Mouse (Mus musculus) midbrain, embryonic 10.5 days (tissue): ENCODE data around the gene Crlf1. TPM values are rescaled to one million over a fixed set of nuclear protein-coding genes. Genes with fewer than 3 reads are reported as not detected.

Source experiments
- polyA plus RNA-seq: library from polyadenylated mRNA; unstranded; fragments of >200 nt; fragmentation: Nextera tagmentation; extraction: Ambion mirVana; gene quantifications from 2 replicates; pipeline ENCODE4 v1.2.1, GENCODE M21; 2016

Crlf1 gene
- polyA plus RNA-seq, 1 experiment from 2014 or later: 2.3 TPM

Other genes with a start within 250 kb of the Crlf1 start
- gene Homer3, start 210.3 kb upstream of the Crlf1 start, polyA plus RNA-seq: 102 and 111 TPM in 2 replicates
- gene Ddx49, start 190.7 kb upstream of the Crlf1 start, polyA plus RNA-seq: 56.4 and 57.4 TPM in 2 replicates
- 308 and 311 TPM in 2 replicates for gene Cope, start 190.6 kb upstream of the Crlf1 start, polyA plus RNA-seq
- gene Cers1, start 177.4 kb upstream of the Crlf1 start, polyA plus RNA-seq: 4.6 and 5.3 TPM in 2 replicates
- gene Gdf1, start 163.3 kb upstream of the Crlf1 start, polyA plus RNA-seq: 3.8 and 5.7 TPM in 2 replicates
- gene Upf1, start 139.9 kb upstream of the Crlf1 start, polyA plus RNA-seq: 16.8 and 19.1 TPM in 2 replicates
- 0.37 and 0.39 TPM in 2 replicates for gene Comp, start 119.6 kb upstream of the Crlf1 start, polyA plus RNA-seq
- 12.9 and 16.5 TPM in 2 replicates for gene Crtc1, start 53.6 kb upstream of the Crlf1 start, polyA plus RNA-seq
- 16.9 and 20.7 TPM in 2 replicates for gene Klhl26, start 16.2 kb upstream of the Crlf1 start, polyA plus RNA-seq
- gene Tmem59l, start 5.8 kb upstream of the Crlf1 start, polyA plus RNA-seq: 7.9 and 8.3 TPM in 2 replicates
- gene Rex1bd, start 13.6 kb downstream of the Crlf1 start, polyA plus RNA-seq: 138 and 140 TPM in 2 replicates
- gene Uba52, start 17.6 kb downstream of the Crlf1 start, polyA plus RNA-seq: 836 and 881 TPM in 2 replicates
- 300 and 314 TPM in 2 replicates for gene Fkbp8, start 34.6 kb downstream of the Crlf1 start, polyA plus RNA-seq
- 56.5 and 58.8 TPM in 2 replicates for gene Kxd1, start 34.8 kb downstream of the Crlf1 start, polyA plus RNA-seq
- gene Ell, start 46.3 kb downstream of the Crlf1 start, polyA plus RNA-seq: 18.0 and 22.7 TPM in 2 replicates
- 126 and 137 TPM in 2 replicates for gene Isyna1, start 101.2 kb downstream of the Crlf1 start, polyA plus RNA-seq
- gene Ssbp4, start 115.7 kb downstream of the Crlf1 start, polyA plus RNA-seq: 73.3 and 78.8 TPM in 2 replicates
- gene Lrrc25, start 123.0 kb downstream of the Crlf1 start, polyA plus RNA-seq: 1.1 and 1.2 TPM in 2 replicates
- gene Gdf15, start 139.3 kb downstream of the Crlf1 start, polyA plus RNA-seq: not detected in 2 replicates
- 51.8 and 89.7 TPM in 2 replicates for gene Pgpep1, start 167.2 kb downstream of the Crlf1 start, polyA plus RNA-seq
- gene Lsm4, start 180.1 kb downstream of the Crlf1 start, polyA plus RNA-seq: 315 and 355 TPM in 2 replicates
- gene Jund, start 205.8 kb downstream of the Crlf1 start, polyA plus RNA-seq: 62.5 and 78.6 TPM in 2 replicates
- not detected in 2 replicates for gene Iqcn, start 210.3 kb downstream of the Crlf1 start, polyA plus RNA-seq
- gene Gm3336, start 225.4 kb downstream of the Crlf1 start, polyA plus RNA-seq: not detected in 2 replicates
- gene Pde4c, start 230.6 kb downstream of the Crlf1 start, polyA plus RNA-seq: 0.72 and 0.78 TPM in 2 replicates